Mouse (Mus musculus) forebrain, embryonic 12.5 days (tissue): ENCODE results near the gene Msmb. TPM values are rescaled to one million over a fixed set of nuclear protein-coding genes. Genes with fewer than 3 reads are reported as not detected.
"Not testable (repeated sequence)": the region's sequence is repeated elsewhere in the genome, so short reads cannot be mapped to it uniquely, and the experiment has no call there.

Experiments used
- ATAC-seq: fragments of 200-750 bp; cut with Nextera tagmentation; 2 replicates; pipeline ENCODE4 v1.8.0; 2017; ENCODE audit warnings: moderate TSS enrichment; ENCODE audit not compliant: low FRiP score
- H3K27ac ChIP-seq: fragments of 300-500 bp; sonication (generic); 2 replicates; pipeline ENCODE4 v1.5.1; 2016; ENCODE audit warnings: mild to moderate bottlenecking
- H3K27me3 ChIP-seq: fragments of 300-500 bp; sonication (generic); 2 replicates; pipeline ENCODE4 v1.6.1; 2016; ENCODE audit warnings: mild to moderate bottlenecking
- H3K36me3 ChIP-seq: fragments of 300-500 bp; sonication (generic); replicated peaks from 2 replicates; pipeline ENCODE4 v1.6.1; 2016; ENCODE audit warnings: mild to moderate bottlenecking
- H3K4me1 ChIP-seq: fragments of 300-500 bp; sonication (generic); 2 replicates; pipeline ENCODE4 v1.6.1; 2016
- H3K4me2 ChIP-seq: fragments of 300-500 bp; sonication (generic); 2 replicates; pipeline ENCODE4 v1.6.1; 2016; ENCODE audit warnings: mild to moderate bottlenecking, moderate library complexity
- H3K4me3 ChIP-seq: fragments of 300-500 bp; sonication (generic); replicated peaks from 2 replicates; pipeline ENCODE4 v1.5.1; 2016; ENCODE audit warnings: mild to moderate bottlenecking
- H3K9ac ChIP-seq: fragments of 300-500 bp; sonication (generic); 2 replicates; pipeline ENCODE4 v1.6.1; 2016; ENCODE audit warnings: mild to moderate bottlenecking
- H3K9me3 ChIP-seq: fragments of 300-500 bp; sonication (generic); 2 replicates; pipeline ENCODE4 v1.6.1; 2016
- WGBS: fragments of 180-500 bp; shearing (Covaris S2); methylation state at CpG from one replicate; pipeline ENCODE4 v1.1.7; 2016; 5-methylcytosine and 5-hydroxymethylcytosine counted together
- polyA plus RNA-seq: library from polyadenylated mRNA; unstranded; fragments of >200 nt; fragmentation: Nextera tagmentation; extraction: Ambion mirVana; gene quantifications from 2 replicates; pipeline ENCODE4 v1.2.1, GENCODE M21; 2016

Gene Msmb
- polyA plus RNA-seq, 1 experiment from 2014 or later: not detected

GRCm38 (mm10) chr14:32193557-32193956 lies 51.7 kb downstream of the Msmb start:
- WGBS: 85% methylated on average over 5 of the region's 5 CpGs

DNA sequence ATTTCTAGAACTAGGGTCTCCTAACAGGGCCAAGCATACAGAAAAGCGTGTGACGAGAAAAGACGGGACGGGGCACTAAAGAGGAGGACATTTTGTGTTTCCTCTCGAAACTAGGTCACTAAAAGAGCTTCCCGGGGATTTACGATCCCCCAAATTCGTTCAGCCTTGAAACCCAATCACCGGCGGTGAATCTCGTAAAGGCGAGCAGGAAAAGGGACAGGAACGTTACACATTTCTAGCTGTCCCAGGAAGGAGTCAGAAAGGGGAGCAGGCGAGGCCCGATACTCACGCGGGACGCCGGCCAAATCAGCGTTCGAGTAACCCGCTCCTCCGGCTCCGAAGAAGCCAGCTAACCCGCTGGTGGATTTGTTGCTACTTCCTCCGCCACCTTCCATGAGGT lies 59.5 kb downstream of the Msmb start:
- ATAC-seq: no peak; the same call in 1 of the 2 replicates
- H3K36me3 ChIP-seq: peaks cover 32% of the 10 kb centered on the region
- no peak overlapping the region for H3K27ac ChIP-seq
- peak overlapping the region; percentile 96 for H3K4me3 ChIP-seq
- 0 out of 2 replicates have a peak, but pooled peaks cover 5% of the 10 kb centered on the region for H3K9me3 ChIP-seq
- H3K9ac ChIP-seq: peak overlapping the region; percentile 89
- WGBS: under 1% methylated on average over 26 of the region's 26 CpGs
- peaks cover 27% of the 10 kb centered on the region for H3K4me1 ChIP-seq
- H3K4me2 ChIP-seq: peak overlapping the region; percentile 93
- no peaks in the 10 kb centered on the region for H3K27me3 ChIP-seq

More at GRCm38 (mm10) chr14:32193557-32193956, 51.7 kb downstream of the Msmb start:
- not testable (repeated sequence) for ATAC-seq, H3K4me2 ChIP-seq, H3K9me3 ChIP-seq, H3K27ac ChIP-seq, H3K27me3 ChIP-seq, H3K4me3 ChIP-seq, H3K9ac ChIP-seq, H3K4me1 ChIP-seq
- peaks cover 57% of the 10 kb centered on the region for H3K36me3 ChIP-seq

- H3K4me3 ChIP-seq: peak within 1 kb of the TSS; percentile 96
- H3K27me3 ChIP-seq: no peaks in the 10 kb centered on the region
- H3K9ac ChIP-seq: peak within 1 kb of the TSS; percentile 89
- H3K27ac ChIP-seq: peak within 1 kb of the TSS; percentile 74
- H3K9me3 ChIP-seq: 0 out of 2 replicates have a peak, but pooled peaks cover 5% of the 10 kb centered on the region
- H3K4me1 ChIP-seq: peaks cover 27% of the 10 kb centered on the region
- WGBS: 0% methylated on average over 76 of the region's 77 CpGs
- peak; percentile 95 for ATAC-seq
- H3K36me3 ChIP-seq: peaks cover 28% of the 10 kb centered on the region
- H3K4me2 ChIP-seq: peak within 1 kb of the TSS; percentile 93
These were observed 60.1 kb downstream of the Msmb start, which contains the start of the genes Timm23 and Parg for GRCm38 (mm10) chr14:32201791-32202451. TSS of gene Timm23 (minus strand) at chr14:32201898. TSS of gene Parg (plus strand) at chr14:32201949.

Other genes starting within 250 kb of the Msmb start
- gene Galnt15, start 113.0 kb upstream of the Msmb start, polyA plus RNA-seq: 0.14 and 0.18 TPM in 2 replicates
- gene Oxnad1, start 56.6 kb upstream of the Msmb start, polyA plus RNA-seq: 19.0 and 23.4 TPM in 2 replicates
- 86.9 and 90.4 TPM in 2 replicates for gene Dph3, start 56.3 kb upstream of the Msmb start, polyA plus RNA-seq
- gene Ncoa4, start 17.8 kb downstream of the Msmb start, polyA plus RNA-seq: 91.9 and 94.8 TPM in 2 replicates
- 227 and 231 TPM in 2 replicates for gene Timm23, start 59.9 kb downstream of the Msmb start, polyA plus RNA-seq
- gene Parg, start 59.9 kb downstream of the Msmb start, polyA plus RNA-seq: 55.3 and 60.3 TPM in 2 replicates
- 16.0 and 20.5 TPM in 2 replicates for gene Ogdhl, start 180.0 kb downstream of the Msmb start, polyA plus RNA-seq
- gene 1700024G13Rik, start 246.4 kb downstream of the Msmb start, polyA plus RNA-seq: not detected in 2 replicates